Mouse (Mus musculus): ENCODE data around the gene Laptm5. TPM values are rescaled to one million over a fixed set of nuclear protein-coding genes. Genes with fewer than 3 reads are reported as not detected.

Laptm5 gene
- total RNA-seq, 2 experiments from 2014 or later, result 21.4 to 29.3 TPM

DNA sequence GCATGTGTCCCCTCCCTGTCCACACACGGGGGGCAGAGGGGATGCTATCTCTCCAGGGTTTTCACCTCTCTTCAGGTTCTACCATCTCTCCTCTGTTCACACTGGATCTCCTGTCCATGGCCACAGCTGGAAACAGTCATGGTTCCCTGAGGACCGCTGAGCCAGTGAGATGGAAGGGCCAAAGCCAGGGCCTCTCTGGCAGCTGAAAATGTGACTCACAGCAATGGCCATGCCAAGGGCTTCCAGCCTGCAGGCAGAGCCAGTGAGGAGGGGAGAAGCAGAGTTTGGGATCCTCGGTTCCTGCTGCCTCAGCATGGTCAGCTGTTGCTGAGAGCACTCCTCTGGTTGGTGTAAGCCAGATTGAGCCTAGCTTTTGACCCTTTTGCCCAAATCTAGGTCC, 66.1 kb downstream of the Laptm5 start:
- no peak for DNase-seq (ENCODE audit: low spot score in 2 of 2)

DNA sequence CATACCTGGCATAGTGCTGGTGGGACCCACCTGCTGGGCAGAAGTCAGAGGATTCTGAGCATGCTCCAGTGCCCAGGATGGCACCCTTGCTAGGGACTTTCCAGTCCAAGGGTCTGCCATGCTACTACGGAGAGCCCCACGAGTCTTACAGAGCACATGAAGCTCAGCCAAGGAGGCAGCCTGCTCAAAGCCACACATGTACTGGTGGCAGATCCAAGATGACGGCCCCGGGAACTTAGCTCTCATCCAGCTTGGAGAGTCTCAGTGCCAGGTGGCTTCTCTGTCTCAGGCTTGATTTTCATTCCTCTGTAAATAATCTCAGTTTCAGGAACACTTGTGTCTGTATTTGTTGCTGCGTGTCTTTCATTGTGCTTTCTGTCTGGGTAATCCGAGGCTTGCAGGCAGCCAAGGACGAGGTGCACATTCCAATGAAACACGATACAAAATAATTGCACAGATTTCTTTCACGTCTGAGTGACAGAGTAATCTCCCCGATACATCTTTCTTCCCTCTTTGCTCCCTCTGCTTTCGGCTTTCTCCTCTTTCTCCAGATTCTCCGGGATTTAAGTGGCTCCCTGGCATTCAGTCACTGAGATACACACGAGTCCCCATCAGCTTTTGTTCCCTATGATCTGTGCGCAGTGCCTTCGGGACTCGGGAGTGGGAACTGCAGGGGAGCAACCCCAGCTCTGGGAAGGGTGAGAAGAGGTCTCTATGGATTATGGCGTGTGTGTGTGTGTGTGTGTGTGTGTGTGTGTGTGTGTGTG, 71.7 kb downstream of the Laptm5 start:
- DNase-seq (ENCODE audit: low spot score in 2 of 2), result no peak

Other genes starting within 250 kb of the Laptm5 start
- gene Pum1, start 249.8 kb upstream of the Laptm5 start, total RNA-seq (2021), result 100 to 1,000 TPM in 1 of 2 experiments, 10 to 100 TPM in 1; 98.7 to 109 TPM
- gene Sdc3, start 120.6 kb upstream of the Laptm5 start, total RNA-seq (2021), result 100 to 1,000 TPM; 230 to 243 TPM
- gene Matn1, start 31.3 kb downstream of the Laptm5 start, total RNA-seq (2021), result not detected

Measured in adrenal gland, postnatal 4 days (tissue).